Mouse (Mus musculus): ENCODE results near the gene Klhl18. TPM values are rescaled to one million over a fixed set of nuclear protein-coding genes. Genes with fewer than 3 reads are reported as not detected.

The Klhl18 gene
- polyA plus RNA-seq (2015; fragmentation: Nextera tagmentation; extraction: Ambion mirVana), result 23.8 and 27.4 TPM in 2 replicates

DNA sequence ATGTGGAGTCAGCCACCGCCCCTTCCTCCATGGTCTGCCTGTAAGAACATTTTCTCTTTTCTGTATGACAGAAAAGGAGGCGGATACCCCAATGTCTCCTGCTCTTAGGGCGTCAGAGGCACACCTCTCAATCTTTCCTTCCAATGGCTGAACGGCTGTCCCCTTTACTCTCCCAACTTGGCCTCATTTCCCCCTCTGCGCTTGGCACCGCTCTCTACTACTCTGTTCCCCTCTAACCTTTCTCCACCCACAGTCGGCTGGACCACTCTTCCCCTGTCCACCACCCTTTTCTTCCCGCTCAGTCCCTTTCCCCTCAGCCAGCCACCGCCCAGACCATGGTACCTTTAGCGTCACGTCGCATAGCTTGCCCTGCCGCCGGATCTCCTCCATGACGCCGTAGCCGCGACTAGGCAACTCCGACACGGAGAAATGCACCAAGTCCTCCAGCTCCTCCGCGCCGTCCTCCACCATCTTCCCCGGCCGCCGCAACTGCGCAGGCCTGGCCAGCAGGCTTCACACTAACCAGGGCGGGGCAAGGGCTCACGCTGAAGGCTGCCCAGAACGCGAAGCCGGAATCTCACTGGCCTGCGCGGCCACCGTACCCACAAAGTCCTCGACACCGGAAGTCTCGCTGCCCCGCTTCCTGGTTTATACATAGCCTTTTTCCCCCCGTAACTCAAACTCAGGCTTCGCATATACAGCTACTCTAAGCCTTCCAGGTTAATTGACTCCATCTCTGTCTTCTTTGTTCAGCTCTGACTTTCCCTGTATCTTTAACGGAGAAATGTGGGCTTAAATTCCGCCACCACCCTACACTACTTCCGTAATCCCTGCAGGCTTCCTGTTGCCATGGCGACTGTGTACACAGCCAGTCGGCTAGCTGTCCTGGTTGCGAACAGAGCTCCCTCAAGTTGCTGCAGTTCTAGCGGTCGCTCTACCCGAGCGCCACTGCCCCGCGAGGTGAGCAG is at the start of gene Klhl18, which contains the start of gene Kif9:
Gene Klhl18 (minus strand): TSS at position 571 of the 968 bp plus-strand sequence.
Gene Kif9 (plus strand): TSS at position 835 of the 968 bp plus-strand sequence.
- H3K9me3 ChIP-seq, result no peaks in the 10 kb centered on the region
- no peaks in the 10 kb centered on the region for H3K36me3 ChIP-seq
- ATAC-seq (ENCODE audit: low FRiP score, low read depth), result peak; percentile 99
- H3K9ac ChIP-seq, result peak within 1 kb of the TSS; percentile 65
- H3K4me3 ChIP-seq, result peak within 1 kb of the TSS; percentile 74
- peaks cover 5% of the 10 kb centered on the region for H3K27me3 ChIP-seq
- peak within 1 kb of the TSS; percentile 90 for H3K27ac ChIP-seq (replicated peaks)
- H3K4me2 ChIP-seq, result peak within 1 kb of the TSS; percentile 93
- WGBS, result under 1% methylated on average over 53 of the region's 53 CpGs
- H3K4me1 ChIP-seq (replicated peaks), result peaks cover 22% of the 10 kb centered on the region

DNA sequence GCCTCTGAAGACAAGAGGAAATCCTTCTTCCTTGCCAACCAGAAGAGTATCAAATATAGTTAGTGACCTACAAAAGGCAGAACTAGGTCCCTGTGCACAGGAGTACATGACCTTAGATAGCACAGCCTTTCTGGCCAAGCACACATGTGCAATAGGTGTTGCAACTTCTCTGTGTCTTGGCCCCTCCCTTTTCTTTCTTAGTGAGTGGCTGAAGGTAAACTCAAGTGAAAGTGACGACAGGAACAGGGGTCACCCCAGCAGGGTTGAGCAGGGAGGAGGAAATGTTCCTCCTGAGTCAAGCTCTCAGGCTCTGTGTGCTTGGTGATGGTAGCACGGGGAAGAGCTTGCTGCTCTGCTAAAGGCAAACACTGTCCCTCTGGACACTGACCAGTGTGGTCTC is 49.2 kb upstream of the Klhl18 start:
- H3K36me3 ChIP-seq, result no peaks in the 10 kb centered on the region
- H3K4me3 ChIP-seq, result no peak overlapping the region
- H3K4me2 ChIP-seq, result no peak overlapping the region
- no peaks in the 10 kb centered on the region for H3K27me3 ChIP-seq
- H3K4me1 ChIP-seq (replicated peaks), result peaks cover 5% of the 10 kb centered on the region; the same call in 1 of the 2 replicates
- no peak overlapping the region for H3K9ac ChIP-seq
- no peaks in the 10 kb centered on the region for H3K9me3 ChIP-seq
- ATAC-seq (ENCODE audit: low FRiP score, low read depth), result no peak
- H3K27ac ChIP-seq (replicated peaks), result no peak overlapping the region
- WGBS, result 65% methylated on average over 2 of the region's 2 CpGs

DNA sequence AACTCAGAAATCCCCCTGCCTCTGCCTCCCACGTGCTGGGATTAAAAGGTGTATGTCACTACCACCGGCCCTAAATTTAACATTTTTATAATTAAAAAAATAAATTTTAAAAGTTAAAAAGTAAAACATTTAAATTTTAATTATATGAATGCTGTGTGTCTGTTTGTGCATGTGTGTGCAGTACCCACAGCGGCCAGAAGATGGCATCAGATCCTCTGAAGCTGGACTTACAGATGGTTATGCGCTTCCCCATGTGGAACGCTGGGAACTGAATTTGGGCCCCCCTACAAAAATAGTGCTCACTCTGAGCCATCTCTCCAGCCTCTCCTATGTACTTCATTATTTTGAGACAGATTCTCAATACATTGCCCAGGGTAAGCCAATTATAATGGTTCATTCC is 14.4 kb upstream of the Klhl18 start:
- H3K4me3 ChIP-seq, result no peak overlapping the region
- H3K9me3 ChIP-seq, result peaks cover 2% of the 10 kb centered on the region; the same call in 1 of the 2 replicates
- no peaks in the 10 kb centered on the region for H3K27me3 ChIP-seq
- 66% methylated on average over 5 of the region's 5 CpGs for WGBS
- no peak for ATAC-seq (ENCODE audit: low FRiP score, low read depth)
- no peaks in the 10 kb centered on the region for H3K36me3 ChIP-seq
- H3K27ac ChIP-seq (replicated peaks), result no peak overlapping the region
- no peak overlapping the region for H3K4me2 ChIP-seq
- H3K9ac ChIP-seq, result no peak overlapping the region
- no peaks in the 10 kb centered on the region for H3K4me1 ChIP-seq (replicated peaks)

DNA sequence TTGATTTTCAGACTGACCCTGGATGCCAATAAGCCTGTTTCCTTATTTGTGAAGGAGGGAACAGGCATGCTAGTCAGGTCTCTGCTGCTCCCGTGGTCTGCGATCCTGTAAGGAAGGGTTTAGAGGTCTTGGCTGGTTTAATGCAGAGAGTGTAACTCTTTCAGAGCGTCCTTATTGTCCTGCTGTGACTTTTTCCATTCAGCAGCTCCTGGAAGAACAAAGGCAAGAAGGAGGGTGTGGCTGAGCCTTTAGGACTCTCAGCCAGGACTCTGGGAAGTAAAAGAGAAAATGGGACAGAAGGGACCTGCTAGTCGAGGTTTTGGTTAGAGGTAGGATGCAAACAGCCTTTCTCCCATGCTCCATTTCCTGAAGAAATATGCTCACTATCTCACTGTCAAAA is 12.3 kb upstream of the Klhl18 start:
- Histone ChIP-seq H3K9ac (no peak overlapping the region), H3K36me3 (no peaks in the 10 kb centered on the region), H3K27ac (replicated peaks) (no peak overlapping the region), H3K9me3 (peaks cover 2% of the 10 kb centered on the region; the same call in 1 of the 2 replicates), H3K27me3 (no peaks in the 10 kb centered on the region), H3K4me1 (replicated peaks) (no peaks in the 10 kb centered on the region), H3K4me2 (no peak overlapping the region), H3K4me3 (no peak overlapping the region)
- WGBS, result 13% methylated on average over 4 of the region's 4 CpGs
- ATAC-seq (ENCODE audit: low FRiP score, low read depth), result no peak

DNA sequence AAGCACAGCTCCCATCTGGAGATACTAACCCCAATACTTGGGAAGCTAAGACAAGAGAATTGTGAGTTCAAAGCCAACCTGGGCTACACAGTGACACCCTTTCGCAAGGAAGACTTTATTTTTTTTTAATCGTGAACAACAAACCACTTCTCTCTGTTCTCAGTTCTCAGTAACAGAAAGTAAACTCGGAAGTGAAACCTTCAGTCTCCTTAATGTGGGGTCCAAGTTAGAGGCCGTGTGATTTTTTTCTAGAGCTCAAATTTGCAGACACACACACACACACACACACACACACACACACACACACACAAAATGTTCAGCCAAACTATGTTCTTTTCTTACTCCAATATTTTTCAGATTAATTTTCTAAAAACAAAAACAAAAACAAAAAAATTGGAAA is 2.1 kb upstream of the Klhl18 start:
- H3K9me3 ChIP-seq, result no peaks in the 10 kb centered on the region
- no peaks in the 10 kb centered on the region for H3K36me3 ChIP-seq
- peaks cover 5% of the 10 kb centered on the region for H3K27me3 ChIP-seq
- H3K27ac ChIP-seq (replicated peaks), result no peak overlapping the region
- no peak overlapping the region for H3K4me2 ChIP-seq
- H3K4me3 ChIP-seq, result no peak overlapping the region
- H3K9ac ChIP-seq, result no peak overlapping the region
- no peak for ATAC-seq (ENCODE audit: low FRiP score, low read depth)
- 81% methylated on average over 4 of the region's 4 CpGs for WGBS
- peaks cover 22% of the 10 kb centered on the region for H3K4me1 ChIP-seq (replicated peaks)

DNA sequence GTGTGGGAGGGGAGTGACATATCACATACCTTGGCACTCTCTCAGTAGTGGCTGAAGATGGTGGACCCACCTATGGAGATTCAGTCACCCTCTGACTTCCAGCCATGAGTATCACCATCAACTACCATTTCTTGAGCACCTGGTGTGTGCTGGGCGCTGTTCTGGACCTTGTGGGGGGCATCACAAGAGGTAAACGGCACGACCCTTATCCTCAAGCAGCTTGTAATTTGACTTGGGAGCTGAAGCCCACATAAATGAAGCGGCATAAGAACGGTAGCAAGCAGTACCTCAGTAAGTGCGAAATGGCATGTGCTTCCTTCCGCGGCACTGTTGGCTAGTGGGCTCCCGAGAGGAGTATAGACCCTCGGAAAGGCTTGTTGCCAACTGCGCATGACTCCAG is 1.5 kb upstream of the Klhl18 start:
- Histone ChIP-seq H3K27me3 (peaks cover 5% of the 10 kb centered on the region), H3K9ac (no peak overlapping the region), H3K27ac (replicated peaks) (no peak overlapping the region), H3K36me3 (no peaks in the 10 kb centered on the region), H3K9me3 (no peaks in the 10 kb centered on the region), H3K4me2 (no peak overlapping the region), H3K4me3 (no peak overlapping the region), H3K4me1 (replicated peaks) (peaks cover 22% of the 10 kb centered on the region)
- WGBS, result 51% methylated on average over 11 of the region's 11 CpGs
- ATAC-seq (ENCODE audit: low FRiP score, low read depth), result no peak

DNA sequence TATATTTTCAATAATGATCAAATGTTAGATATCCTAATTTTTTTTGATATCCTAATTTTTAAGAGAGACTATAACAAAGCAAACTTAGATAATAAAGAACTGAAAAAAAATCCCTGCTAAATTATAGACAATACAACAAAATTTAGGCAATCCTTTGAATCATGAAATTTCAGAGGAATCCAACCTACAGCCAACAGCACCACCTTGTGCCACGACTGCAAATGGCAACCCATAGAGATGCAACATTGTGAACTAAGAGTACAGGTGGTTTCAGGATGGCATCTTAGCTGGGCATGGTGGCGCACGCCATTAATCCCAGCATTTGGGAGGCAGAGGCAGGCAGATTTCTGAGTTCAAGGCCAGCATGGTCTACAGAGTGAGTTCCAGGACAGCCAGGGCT is 10.3 kb downstream of the Klhl18 start:
- Histone ChIP-seq H3K4me2 (no peak overlapping the region), H3K27me3 (no peaks in the 10 kb centered on the region), H3K36me3 (0 out of 2 replicates have a peak, but pooled peaks cover 6% of the 10 kb centered on the region), H3K27ac (replicated peaks) (no peak overlapping the region), H3K4me3 (no peak overlapping the region), H3K9me3 (no peaks in the 10 kb centered on the region), H3K4me1 (replicated peaks) (no peaks in the 10 kb centered on the region), H3K9ac (no peak overlapping the region)
- 82% methylated on average over 3 of the region's 3 CpGs for WGBS
- ATAC-seq (ENCODE audit: low FRiP score, low read depth), result no peak

DNA sequence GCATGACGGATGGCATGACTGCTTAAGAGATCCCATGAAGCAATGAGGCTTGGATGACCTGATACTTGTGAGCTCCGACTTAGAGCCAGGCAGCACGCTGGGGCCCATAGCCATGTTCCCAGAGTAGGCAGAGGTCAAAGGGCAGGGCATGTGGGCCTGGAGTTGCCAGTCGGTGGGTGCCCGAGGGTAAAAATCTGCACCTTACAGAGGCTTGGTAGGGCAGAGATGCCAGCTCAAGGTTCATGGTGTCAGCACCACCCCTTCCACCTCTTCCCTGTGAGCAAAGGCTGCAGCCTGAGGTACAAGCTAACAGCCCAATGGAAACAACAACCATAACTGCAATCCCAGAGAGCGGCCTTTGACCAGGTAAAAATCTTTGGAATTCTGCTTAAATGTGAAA is 11.2 kb downstream of the Klhl18 start:
- no peak overlapping the region for H3K4me2 ChIP-seq
- no peaks in the 10 kb centered on the region for H3K27me3 ChIP-seq
- H3K4me1 ChIP-seq (replicated peaks), result no peaks in the 10 kb centered on the region
- ATAC-seq (ENCODE audit: low FRiP score, low read depth), result no peak
- WGBS, result 93% methylated on average over 6 of the region's 6 CpGs
- H3K27ac ChIP-seq (replicated peaks), result no peak overlapping the region
- H3K9ac ChIP-seq, result no peak overlapping the region
- H3K9me3 ChIP-seq, result no peaks in the 10 kb centered on the region
- no peak overlapping the region for H3K4me3 ChIP-seq
- H3K36me3 ChIP-seq, result 0 out of 2 replicates have a peak, but pooled peaks cover 6% of the 10 kb centered on the region

DNA sequence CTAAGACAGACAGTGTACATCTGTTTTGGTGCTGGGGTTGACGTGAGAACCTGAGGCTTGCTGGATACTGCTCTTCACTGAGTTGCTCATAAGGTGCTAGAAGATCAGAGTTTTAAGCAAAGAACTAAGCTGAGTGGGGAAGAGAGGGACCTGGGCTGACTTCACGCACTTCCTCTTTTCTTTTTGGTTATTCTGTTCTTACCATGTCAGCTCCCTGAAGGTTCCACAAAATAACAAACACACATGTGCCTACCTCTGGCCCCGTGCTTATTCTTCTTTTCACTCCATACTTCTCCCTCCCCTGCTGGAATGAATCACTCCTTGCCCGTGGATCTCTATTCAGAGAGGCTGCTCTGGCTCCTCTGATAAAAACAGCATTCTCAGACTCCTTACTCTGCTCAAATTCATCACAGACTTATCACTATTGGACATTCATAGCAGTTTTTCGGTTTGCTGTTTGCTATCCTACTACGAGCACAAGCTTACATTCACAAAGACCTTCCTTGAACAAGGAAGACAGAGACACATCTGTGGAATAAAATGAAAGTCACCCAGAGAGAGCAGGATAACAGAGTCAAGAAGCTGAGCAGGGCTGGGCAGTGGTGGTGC is 12.4 kb downstream of the Klhl18 start:
- Histone ChIP-seq H3K4me1 (replicated peaks) (no peaks in the 10 kb centered on the region), H3K4me2 (no peak overlapping the region), H3K36me3 (0 out of 2 replicates have a peak, but pooled peaks cover 6% of the 10 kb centered on the region), H3K27me3 (no peaks in the 10 kb centered on the region), H3K9ac (no peak overlapping the region), H3K4me3 (no peak overlapping the region), H3K9me3 (no peaks in the 10 kb centered on the region), H3K27ac (replicated peaks) (no peak overlapping the region)
- no peak for ATAC-seq (ENCODE audit: low FRiP score, low read depth)
- 94% methylated on average over 6 of the region's 6 CpGs for WGBS

DNA sequence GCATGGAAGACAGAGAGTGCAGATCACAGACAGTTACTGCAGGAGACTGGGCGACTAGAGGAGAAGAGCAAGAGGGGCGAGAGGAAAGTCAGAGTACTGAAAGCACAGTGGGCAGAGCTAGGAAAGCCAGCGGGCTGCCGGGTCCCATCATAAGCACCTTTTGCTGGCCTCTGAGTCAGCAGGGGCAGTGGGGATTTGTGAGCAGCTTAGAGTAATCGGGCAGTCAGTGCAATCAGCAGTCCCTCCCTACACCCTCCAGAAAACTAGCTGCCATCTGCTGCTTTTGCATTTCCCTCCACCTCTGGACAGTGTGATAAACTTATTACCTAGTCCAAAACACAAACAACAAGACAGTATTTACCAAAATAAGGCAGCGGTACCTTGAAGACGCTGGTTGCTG is 14.2 kb downstream of the Klhl18 start:
- H3K27me3 ChIP-seq, result no peaks in the 10 kb centered on the region
- H3K9me3 ChIP-seq, result no peaks in the 10 kb centered on the region
- ATAC-seq (ENCODE audit: low FRiP score, low read depth), result no peak
- no peak overlapping the region for H3K4me3 ChIP-seq
- H3K36me3 ChIP-seq, result 0 out of 2 replicates have a peak, but pooled peaks cover 10% of the 10 kb centered on the region
- WGBS, result 77% methylated on average over 7 of the region's 7 CpGs
- H3K27ac ChIP-seq (replicated peaks), result no peak overlapping the region
- H3K9ac ChIP-seq, result no peak overlapping the region
- no peak overlapping the region for H3K4me2 ChIP-seq
- H3K4me1 ChIP-seq (replicated peaks), result no peaks in the 10 kb centered on the region

DNA sequence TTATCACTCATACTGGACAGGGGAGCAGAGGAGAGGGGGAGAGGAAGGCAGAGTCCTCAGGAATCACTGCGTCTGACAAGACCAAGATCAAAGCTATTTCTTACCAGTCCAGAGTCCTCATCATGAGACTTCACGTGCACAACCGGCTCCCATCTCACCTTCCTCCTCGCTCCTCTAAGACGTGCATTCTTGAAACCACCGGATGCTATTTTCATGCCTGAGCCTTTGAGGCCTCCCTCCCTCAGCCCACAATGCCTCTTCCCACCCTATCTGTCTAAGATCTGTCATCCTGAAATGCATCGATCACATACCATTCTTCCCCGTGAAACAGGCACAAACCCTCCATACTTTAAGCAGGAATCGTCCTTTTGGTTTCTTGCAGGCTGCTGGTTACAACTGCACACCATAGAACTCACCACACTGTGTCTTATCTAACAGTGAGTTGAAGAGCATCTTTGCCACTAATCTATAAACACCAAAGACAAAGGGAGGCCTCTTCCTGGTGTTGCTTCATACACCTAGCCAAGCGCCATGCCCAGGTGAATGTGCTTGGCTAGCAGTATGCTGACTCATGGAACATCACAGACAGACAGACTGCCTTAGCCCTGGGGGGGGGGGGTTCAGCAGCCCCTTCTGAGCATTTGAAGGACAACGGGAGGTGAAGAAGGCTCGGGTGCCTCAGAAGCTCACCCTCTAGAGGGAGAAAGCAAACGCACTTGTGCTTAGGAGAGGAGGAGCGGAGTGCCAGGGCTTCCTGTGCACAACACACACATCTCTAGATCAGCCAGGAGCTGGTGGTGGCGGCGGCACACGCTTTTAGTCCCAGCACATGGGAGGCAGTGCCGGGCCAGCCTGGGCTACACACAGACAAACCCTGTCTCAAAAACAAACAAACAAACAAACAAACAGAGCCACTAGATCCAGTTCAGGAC is 15.3 kb downstream of the Klhl18 start:
- no peak for ATAC-seq (ENCODE audit: low FRiP score, low read depth)
- Histone ChIP-seq H3K36me3 (0 out of 2 replicates have a peak, but pooled peaks cover 5% of the 10 kb centered on the region), H3K27me3 (no peaks in the 10 kb centered on the region), H3K4me2 (no peak overlapping the region), H3K4me3 (no peak overlapping the region), H3K4me1 (replicated peaks) (no peaks in the 10 kb centered on the region), H3K9ac (no peak overlapping the region), H3K9me3 (no peaks in the 10 kb centered on the region), H3K27ac (replicated peaks) (no peak overlapping the region)
- WGBS, result 89% methylated on average over 18 of the region's 18 CpGs

Measured in hindbrain, embryonic 15.5 days (tissue).